Mouse (Mus musculus) inflammation-experienced regulatory T-cells, adult 6 months (primary cell): ENCODE results near the gene Krit1. TPM values are rescaled to one million over a fixed set of nuclear protein-coding genes. Genes with fewer than 3 reads are reported as not detected.
"Not testable (repeated sequence)": the region's sequence is repeated elsewhere in the genome, so short reads cannot be mapped to it uniquely, and the experiment has no call there.

Source experiments
- ATAC-seq: one replicate; pipeline ENCODE4 v1.8.0; 2017
- polyA plus RNA-seq, 3 experiments: library from polyadenylated mRNA; unstranded; fragments of 100-300 nt; shearing (Covaris generic); gene quantifications; one replicate each; pipeline ENCODE4 v1.2.1; 2017

The Krit1 gene
- polyA plus RNA-seq, 3 experiments from 2014 or later: 104 to 131 (median 120) TPM

DNA sequence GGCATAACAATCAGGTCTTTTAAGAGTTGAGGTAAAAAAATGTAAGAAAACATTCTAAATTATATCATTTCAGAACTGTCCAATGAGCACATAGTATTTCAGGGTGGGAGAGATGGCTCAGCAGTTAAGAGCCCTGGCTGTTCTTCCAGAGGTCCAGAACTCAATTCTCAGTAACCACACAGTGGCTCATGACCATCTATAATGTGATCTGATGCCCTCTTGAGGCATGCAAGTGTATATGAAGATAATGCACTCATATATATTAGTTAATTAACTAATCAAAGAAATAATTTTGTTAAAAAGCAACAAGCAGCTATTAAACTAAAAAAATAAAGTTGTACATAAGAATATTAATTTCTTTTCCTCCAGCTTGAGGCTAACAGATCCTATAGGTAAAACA, 86.2 kb downstream of the Krit1 start:
- no peak for ATAC-seq

- ATAC-seq: peak; percentile 99
Observed at GRCm38 (mm10) chr5:3893459-3894293, 90.7 kb downstream of the Krit1 start, which contains the start of gene Mterf1a. Mterf1a (minus strand) TSS chr5:3893933.

GRCm38 (mm10) chr5:3894294-3894619, 91.3 kb downstream of the Krit1 start:
- ATAC-seq: not testable (repeated sequence)

Other genes starting within 250 kb of the Krit1 start
- gene 1700109H08Rik, start 231.6 kb upstream of the Krit1 start, polyA plus RNA-seq: 10 to 100 TPM in 2 of 3 experiments, 1 to 10 TPM in 1; 7.4 to 15.4 (median 10.7) TPM
- 10 to 100 TPM; 13.4 to 19.2 (median 18.9) TPM for gene Pex1, start 207.1 kb upstream of the Krit1 start, polyA plus RNA-seq
- 10 to 100 TPM; 26.7 to 39.1 (median 32.6) TPM for gene Rbm48, start 206.6 kb upstream of the Krit1 start, polyA plus RNA-seq
- not detected for gene Tmbim7, start 152.0 kb upstream of the Krit1 start, polyA plus RNA-seq
- 10 to 100 TPM; 29.6 to 39.4 (median 39.1) TPM for gene Gatad1, start 146.0 kb upstream of the Krit1 start, polyA plus RNA-seq
- gene Ankib1, start 259 bp upstream of the Krit1 start, polyA plus RNA-seq: 10 to 100 TPM; 17.5 to 19.5 (median 18.8) TPM
- gene Lrrd1, start 42.0 kb downstream of the Krit1 start, polyA plus RNA-seq: under 1 TPM in 2 of 3 experiments, not detected in 1; 0.79 to 0.83 TPM
- 10 to 100 TPM; 23.3 to 36.2 (median 33.8) TPM for gene Mterf1a, start 90.7 kb downstream of the Krit1 start, polyA plus RNA-seq
- 100 to 1,000 TPM; 102 to 198 (median 175) TPM for gene Akap9, start 124.9 kb downstream of the Krit1 start, polyA plus RNA-seq